Mouse (Mus musculus) A20 (cell line): ENCODE results near the gene Utp4.

Experiments
- DNase-seq: peaks from one replicate; pipeline ENCODE4 v3.0.0-alpha.2; 2011; ENCODE audit warnings: low read depth, low spot score

Utp4 gene

DNA sequence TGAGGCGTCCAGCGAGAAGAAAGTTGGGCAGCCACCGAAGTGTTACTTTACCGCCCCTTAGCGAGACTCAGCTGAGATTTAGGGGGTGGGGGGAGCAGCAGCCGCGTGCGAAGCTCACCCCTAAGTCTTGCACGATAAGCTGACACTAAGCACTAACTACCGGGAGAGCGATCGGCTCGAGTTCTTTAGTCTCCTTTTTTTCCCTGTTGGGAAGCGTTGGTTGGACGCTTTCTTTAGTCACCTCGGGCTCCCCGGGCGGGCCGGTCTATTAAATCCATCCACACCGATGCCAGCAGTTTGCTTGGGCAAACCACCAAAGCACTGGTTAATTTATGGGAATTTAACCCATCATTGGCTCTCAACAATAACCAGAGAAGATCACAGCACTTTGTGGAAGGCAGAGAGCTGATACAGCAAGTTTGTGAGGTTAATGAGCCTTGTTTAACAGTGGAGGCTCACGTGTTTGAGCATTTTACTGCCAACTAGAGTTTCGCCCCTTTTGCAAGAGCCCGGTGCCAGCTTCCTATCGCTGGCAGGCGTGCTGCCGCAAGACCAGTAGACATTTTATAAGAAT, 43.1 kb downstream of the Utp4 start:
- no peak for DNase-seq

- DNase-seq, result peak; percentile 57
Measured at GRCm38 (mm10) chr8:106937081-106937800, 43.8 kb downstream of the Utp4 start.

DNA sequence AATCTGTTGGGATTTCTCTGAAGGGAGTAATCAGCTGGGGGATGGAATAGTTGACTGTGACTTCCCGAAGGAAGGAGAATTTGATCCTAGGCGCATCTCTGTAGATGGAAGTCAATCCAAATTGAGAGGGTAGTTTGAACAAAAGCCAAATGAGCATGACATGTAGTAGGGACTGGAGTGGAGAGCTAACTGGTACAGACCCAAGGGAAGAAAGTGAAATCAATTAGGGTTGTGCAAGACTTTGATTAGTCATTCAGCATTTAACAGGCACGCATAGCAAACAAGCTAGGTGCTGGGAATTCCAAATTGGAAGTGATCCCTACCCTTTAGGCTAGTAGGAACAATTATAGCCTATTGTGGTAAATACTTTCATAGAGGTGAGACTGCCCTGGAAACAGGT, 48.4 kb downstream of the Utp4 start:
- DNase-seq, result no peak

DNA sequence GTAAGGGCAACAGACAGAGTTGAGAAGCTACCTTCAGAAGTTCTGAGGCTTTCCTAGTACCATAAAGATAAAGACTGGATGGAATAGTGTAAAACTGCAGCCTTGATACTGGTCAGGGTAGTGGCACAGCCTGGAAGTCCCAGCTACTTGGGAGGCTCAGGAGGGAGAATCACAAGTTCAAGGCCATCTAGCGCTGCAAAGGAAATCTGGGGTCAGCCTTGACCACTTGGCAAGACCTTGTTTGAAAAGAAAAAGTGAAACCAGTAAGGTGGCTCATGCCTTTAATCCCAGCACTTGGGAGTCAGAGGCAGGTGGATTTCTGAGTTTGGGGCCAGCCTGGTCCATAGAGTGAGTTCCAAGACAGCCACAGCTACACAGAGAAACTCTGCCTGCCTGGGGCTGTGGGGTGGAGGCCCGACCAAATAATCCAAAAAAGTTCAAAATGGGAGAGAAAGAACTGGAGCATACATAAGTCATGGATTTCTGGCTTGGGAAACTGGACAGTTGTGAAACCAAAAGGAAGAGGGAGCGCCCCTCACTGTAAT, 50.5 kb downstream of the Utp4 start:
- DNase-seq, result no peak

- no peak for DNase-seq
Measured at GRCm38 (mm10) chr8:106944756-106945155, 51.3 kb downstream of the Utp4 start.

GRCm38 (mm10) chr8:106948678-106949243, 55.3 kb downstream of the Utp4 start:
- DNase-seq, result no peak

- DNase-seq, result no peak
Measured at GRCm38 (mm10) chr8:106951707-106952106, 58.3 kb downstream of the Utp4 start.

- DNase-seq, result no peak
Measured at GRCm38 (mm10) chr8:106953571-106953970, 60.1 kb downstream of the Utp4 start.

GRCm38 (mm10) chr8:106957086-106957485, 63.6 kb downstream of the Utp4 start:
- no peak for DNase-seq

DNA sequence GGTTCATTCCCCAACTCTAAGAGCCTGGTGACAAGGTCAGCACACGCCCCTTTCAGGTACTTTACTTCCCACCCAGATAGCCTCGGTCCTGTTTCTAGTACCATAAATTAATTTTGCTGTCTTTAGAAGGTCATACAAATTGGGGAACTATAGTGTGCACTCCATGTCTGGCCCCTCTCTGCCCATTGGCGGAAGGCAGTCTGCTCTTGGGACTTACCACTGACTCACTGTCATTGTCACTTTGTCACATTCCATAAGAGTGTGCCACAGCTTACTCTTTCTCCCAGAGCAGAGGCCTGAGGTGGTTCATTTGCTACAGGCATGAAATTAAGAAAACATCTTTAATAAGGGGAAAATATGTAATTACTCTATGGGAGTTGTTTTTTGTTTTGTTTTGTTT, 64.8 kb downstream of the Utp4 start:
- no peak for DNase-seq

GRCm38 (mm10) chr8:106959626-106960025, 66.2 kb downstream of the Utp4 start:
- no peak for DNase-seq

- no peak for DNase-seq
Measured at GRCm38 (mm10) chr8:106962322-106962721, 68.9 kb downstream of the Utp4 start.

- no peak for DNase-seq
Measured at GRCm38 (mm10) chr8:106963365-106963764, 69.9 kb downstream of the Utp4 start.

- DNase-seq, result no peak
Measured at GRCm38 (mm10) chr8:106964573-106964972, 71.1 kb downstream of the Utp4 start.

DNA sequence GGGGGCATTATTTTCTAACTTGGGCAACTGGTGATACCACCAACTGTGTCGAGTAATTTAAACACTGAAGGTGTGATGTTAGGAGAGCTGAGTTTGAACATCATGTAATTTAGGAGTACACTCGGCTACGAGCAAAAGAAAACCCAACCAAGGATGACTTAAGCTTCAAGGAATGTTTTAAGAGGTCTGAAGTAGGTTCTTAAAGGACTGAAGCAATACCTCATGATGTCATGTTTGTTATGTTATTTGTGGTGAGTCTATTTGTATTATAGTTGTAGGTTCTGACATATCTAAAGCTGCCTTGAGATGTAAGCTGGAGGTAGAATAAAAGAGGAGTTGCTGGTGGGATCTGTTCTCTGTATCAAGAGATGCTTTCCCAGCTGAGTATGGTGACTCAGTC, 76.5 kb downstream of the Utp4 start:
- no peak for DNase-seq

DNA sequence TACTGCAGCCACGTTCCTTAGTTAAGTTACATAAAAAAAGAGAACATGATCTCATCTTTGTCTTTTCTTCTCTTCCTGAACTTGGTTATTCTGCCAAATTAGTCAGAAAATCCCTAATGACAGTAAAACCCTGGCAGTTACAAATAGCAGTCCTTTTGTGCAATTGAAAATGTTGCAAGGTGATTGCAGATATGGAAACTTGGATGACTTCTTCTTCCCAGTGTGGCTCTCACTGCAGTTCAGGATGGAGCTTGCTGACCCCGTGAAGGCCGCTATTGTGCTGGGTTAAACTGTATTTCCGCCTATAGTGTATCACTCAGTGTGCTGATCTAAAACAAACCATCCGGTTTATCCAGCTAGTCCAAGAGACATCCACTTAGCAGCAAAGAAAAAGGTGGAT, 78.5 kb downstream of the Utp4 start:
- no peak for DNase-seq
